Mouse (Mus musculus) lung, postnatal 0 days (tissue): ENCODE results near the gene Nmnat3.

ENCODE experiments used
- CTCF ChIP-seq: IDR thresholded peaks from 2 replicates; pipeline ENCODE4 v1.5.1; 2016; ENCODE audit warnings: antibody characterized with exemption, mild to moderate bottlenecking
- EP300 ChIP-seq: IDR thresholded peaks from 2 replicates; pipeline ENCODE4 v1.6.1; 2016; ENCODE audit warnings: antibody characterized with exemption, mild to moderate bottlenecking, control low read depth

GRCm38 (mm10) chr9:98361047-98361446 is 73.8 kb downstream of the Nmnat3 start:
- no peak for TF ChIP-seq CTCF
- TF ChIP-seq EP300 = no peak
